Mouse (Mus musculus) layer of hippocampus, adult 11-12 months (tissue): Measurements from ENCODE around the gene Hnrnpul2.
"Not testable (repeated sequence)": the region's sequence is repeated elsewhere in the genome, so short reads cannot be mapped to it uniquely, and the experiment has no call there.

ENCODE experiments used
- DNase-seq: peaks from one replicate; pipeline ENCODE4 v3.0.0; 2022; ENCODE audit warnings: low spot score

Gene Hnrnpul2

DNA sequence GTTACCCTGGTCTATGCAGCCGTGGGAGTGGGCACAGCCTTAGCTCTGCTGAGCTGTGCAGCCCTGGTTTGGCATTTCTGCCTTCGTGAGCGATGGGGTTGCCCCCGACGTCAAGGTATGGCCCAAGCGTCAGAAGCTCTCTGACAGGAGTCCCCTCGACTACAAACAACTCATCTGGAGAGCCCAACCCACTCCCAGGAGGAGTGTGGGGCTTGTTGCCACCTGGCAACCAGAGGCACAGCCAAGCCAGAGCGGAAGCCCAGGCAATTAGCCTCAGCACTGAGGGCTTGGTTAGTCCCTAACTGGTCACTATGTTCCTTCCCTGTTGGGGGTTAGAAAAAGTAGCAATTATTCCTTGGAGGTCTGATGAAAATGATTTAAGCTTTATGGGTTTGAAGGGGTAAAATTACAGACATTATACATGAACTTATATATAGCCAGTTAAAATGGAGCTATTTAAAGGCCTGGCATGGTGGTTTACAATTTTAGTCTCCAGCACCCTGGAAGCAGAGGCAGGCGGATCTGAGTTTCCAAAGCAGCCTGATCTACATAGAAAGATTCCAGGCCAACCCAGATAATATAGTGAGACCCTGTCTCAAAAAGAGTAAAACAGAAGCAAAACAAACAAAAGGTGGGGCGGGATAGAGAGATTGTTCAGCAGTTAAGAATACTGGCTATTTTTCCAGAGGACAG lies 32.6 kb downstream of the Hnrnpul2 start:
- DNase-seq = no peak

DNA sequence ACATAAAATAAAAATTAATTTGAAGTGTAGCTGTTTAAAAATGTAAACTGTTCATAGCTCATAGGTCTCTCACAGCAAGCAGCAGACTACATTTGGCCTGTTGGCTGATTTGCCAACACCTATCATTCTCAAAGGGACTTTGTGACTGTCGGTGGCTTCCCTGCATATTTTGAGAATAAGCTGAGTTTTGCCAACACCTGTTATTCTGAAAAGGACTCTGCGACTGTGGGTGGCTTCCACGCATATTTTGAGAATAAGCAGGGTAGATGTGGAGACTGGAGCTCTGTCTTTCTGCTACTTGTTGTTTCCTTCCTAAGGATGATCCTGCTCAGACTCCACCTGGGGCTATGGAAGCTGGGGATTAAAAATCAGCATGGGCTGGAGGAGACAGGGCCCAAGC lies 33.3 kb downstream of the Hnrnpul2 start:
- no peak for DNase-seq

DNA sequence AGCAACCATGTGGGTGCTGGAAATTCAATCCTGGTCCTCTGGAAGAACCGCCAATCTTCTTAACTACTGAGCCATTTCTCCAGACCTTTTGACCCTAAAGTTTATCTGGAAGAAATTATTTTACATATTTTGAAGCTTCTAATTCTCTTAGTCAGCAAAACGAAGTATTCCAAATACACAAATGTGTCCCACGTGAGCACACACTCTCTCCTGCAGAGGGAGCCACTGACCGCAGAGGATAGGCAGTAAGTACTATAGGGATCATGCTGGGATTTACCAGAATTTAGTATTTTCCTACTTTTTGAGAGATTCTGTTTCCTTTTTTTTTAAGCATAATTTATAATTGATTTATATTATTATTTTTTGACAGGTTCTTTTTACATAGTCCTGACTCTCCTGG lies 37.9 kb downstream of the Hnrnpul2 start:
- peak; percentile 63 for DNase-seq

DNA sequence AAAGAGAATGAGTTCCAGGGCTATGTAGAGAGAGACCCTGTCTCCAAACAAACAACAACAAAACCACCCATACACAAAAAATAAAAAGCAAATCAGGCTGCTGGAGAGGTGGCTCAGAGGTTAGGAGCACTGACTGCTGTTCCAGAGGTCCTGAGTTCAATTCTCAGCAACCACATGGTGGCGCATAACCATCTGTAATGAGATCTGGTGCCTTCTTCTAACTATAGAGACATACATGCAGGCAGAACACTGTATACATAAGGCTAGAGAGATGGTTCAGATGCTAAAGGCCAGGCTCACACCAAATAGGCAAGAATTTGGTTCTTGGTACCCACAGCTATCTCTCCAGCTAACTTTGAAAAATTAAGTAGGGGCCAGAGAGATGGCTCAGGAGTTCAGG lies 39.2 kb downstream of the Hnrnpul2 start:
- no peak for DNase-seq

DNA sequence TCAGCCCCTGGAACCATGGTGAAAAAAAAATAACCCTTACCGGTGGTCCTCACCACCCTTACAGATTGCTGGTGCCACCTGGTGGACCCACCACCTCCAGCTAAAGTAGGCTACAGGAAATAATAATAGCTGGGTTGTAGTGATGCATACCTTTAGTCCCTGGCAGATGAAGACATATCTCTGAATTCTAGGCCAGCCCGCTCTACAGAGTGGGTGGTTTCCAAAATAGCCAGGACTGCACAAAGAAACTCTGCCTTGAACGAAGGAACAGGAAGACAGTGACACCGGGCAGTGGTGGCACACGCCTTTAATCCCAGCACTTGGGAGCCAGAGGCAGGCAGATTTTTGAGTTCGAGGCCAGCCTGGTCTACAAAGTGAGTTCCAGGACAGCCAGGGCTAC lies 44.5 kb downstream of the Hnrnpul2 start:
- no peak for DNase-seq

DNA sequence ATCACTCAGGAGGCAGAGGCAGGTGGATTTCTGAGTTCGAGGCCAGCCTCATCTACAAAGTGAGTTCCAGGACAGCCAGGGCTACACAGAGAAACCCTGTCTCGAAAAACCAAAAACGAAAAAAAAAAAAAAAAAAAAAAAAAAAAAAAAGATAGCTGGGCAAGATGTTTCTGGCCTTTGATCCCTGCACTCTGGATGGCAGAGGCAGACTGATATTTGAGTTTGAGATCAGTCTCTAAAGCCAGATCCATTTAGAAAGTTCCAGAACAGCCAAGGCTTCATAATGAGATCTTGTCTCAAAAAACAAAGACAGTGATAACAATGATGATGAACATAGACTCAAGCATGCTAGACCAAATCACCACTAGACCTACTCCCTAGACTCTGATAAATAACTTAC lies 50.6 kb downstream of the Hnrnpul2 start:
- not testable (repeated sequence) for DNase-seq

DNA sequence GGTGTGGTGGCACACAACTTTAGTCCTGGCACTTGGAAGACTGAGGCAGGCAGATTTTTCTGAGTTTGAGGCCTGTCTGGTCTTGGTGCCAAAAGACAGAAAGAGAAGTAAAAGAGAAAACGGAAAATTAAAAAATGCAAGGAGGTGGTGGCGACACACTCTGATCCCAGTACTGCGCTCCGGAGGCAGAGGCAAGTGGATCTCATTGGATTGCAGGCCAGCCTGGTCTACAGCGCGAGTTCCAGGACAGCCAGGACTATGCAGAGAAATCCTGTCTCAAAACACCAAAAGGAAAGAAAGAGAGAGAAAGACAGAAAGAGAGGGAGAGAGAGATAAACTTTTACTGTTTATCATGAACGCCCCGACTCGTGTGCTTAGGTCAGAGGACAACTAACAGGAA lies 51.0 kb downstream of the Hnrnpul2 start:
- DNase-seq = no peak

DNA sequence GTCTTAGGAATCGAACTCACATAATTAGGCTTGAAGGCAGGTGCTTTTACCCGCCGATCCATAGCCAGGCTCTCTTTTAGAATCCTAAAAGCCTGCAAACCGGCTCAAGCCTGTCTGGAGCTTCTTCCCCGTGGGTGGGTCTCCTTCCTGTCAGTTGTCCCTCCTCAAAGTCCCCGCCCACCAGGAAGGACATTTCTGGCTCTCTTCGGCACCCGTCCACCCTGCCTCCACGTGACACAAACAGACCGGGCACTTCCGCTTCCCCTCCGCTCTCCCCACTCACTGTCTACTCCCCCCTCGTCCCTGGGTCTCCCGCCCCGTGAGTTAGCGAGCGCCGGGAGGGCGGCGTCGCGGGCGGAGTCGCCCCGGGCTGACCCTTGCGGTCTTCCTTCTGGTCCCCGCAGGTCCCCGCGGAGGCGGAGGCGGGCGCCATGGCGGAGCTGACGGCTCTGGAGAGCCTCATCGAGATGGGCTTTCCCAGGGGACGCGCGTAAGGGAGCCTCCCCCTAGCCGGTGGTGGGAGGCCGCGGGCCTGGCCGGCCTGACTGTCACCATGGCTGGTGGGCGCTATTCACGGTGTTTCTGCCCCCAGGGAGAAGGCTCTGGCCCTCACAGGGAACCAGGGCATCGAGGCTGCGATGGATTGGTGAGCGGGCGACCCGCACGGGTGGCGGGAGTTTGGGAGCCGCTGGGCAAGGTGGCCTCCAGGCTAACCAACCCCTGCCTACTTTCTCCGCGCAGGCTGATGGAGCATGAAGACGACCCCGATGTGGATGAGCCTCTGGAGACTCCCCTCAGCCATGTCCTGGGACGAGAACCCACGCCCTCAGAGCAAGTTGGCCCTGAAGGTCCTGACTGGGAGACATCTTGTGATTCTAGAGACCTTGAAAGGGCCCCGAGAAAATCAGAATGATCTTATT lies 51.7 kb downstream of the Hnrnpul2 start, which contains the start of gene Ubxn1:
Ubxn1 (plus strand) TSS at position 230 of the 920 bp plus-strand sequence.
- DNase-seq = peak; percentile 97

DNA sequence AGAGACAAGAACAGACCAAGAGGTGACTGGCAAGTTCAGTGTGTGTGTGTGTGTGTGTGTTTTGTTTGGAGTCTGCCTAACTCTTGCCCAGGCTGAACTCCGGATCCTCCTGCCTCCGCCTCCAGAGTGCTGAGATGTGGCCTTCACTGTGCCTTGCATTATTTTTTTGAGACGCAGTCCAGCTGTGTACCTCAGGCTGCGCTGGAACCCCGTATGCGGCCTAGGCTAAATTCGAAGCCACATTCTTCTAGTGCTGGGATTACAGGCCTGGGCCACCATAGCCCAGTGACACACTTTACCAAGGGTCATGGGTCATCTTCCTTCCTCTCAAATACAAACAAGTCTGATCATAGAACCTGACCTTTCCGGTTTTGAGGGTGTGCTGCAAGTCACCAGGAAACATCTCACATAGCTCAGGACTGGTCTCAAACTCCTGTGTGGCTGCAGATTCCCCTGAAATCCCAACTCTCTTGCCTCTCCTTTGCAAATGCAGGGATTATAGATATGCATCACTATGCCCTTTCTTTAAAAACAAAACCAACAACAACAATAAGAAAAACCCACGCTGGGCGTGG lies 52.5 kb downstream of the Hnrnpul2 start:
- DNase-seq = no peak

DNA sequence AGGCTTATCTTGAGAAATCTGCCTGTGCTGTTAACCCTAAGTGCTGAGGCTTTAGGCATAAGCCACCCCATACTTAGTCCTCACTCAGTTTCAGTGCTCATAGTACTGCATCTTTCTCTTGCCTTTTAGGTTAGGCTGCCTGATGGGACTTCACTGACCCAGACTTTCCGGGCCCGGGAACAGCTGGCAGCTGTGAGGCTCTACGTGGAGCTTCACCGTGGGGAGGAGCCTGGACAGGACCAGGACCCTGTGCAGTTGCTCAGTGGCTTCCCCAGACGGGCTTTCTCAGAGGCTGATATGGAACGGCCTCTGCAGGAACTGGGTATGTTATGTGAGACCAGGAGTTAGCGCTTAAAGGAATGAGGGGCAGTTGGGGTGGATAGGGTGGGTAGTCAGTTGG lies 55.2 kb downstream of the Hnrnpul2 start:
- DNase-seq = no peak

DNA sequence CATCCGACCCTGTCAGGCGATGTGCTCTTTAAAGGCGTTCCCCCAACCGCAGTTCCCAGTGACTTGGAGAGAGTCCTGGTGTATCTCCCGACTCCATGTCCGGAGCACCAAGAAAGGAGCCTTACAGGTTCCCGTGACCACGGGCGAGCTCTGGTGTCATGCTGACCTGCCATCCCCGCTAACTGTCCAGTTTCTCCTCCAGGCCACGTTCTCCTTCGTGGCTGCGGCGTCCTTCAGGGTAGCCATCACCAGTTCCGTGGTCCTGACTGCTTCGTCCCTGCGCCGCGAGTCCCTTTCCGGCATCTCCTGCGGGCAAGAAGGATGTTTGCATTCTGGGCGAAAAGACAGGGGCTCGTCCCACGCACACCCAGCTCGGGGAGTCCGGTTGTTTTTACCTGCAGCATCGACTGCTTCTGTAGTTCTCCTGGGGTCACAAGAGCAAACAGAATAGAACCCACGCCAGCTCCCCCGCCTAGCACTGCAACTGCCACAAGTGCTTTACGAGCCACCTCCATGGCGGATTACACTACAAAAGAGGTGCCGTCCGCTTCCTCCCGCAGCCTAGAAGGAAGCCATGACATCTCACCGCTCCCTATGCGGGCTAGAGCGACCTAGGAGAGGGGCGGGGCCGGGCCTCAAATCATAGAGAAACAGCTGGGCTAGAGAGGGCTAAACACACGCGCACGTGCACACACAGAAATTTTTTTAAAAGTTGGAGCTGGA lies 60.7 kb downstream of the Hnrnpul2 start, which contains the start of gene Uqcc3:
Uqcc3 (minus strand) TSS at position 613 of the 723 bp plus-strand sequence.
- DNase-seq = peak; percentile 89

DNA sequence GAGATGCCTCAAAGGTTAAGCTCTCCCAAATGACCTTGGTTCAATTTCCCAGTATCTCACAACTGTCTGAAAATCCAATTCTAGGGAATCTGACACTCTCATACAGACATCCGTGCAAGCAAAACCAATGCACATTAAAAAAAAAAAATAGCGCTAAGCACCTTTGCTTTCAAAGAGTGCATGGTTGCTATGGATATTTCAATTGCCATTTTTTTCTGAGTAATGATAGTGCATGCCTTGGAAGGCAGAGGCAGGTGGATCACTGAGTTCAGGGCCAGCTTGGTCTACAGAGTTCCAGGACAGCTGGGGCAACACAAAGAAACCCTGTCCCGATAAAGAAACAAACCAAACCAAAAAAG lies 61.2 kb downstream of the Hnrnpul2 start:
- no peak for DNase-seq

DNA sequence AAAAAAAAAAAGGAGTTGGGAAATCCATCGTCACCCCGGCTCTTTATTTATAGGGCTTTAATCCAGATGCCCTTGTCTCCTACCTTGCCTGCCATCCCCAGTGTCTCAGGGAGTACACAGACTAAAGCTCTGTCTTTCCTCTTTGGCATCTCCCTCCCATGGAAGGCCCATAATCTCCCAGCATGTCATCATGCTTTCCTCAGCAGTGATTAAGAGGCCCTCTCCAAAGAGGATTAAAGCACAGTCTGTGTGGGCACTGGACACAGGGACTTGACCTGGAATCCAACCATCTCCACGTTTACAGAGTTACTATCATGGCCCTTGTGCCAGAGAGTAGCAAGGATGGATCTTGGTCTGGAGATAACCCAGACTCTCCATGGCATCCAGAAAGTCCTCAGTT lies 63.8 kb downstream of the Hnrnpul2 start, which contains the start of the genes Lbhd1 and Gm49403:
Lbhd1 (plus strand) TSS at position 117 of the 400 bp plus-strand sequence.
Gm49403 (plus strand) TSS at position 315 of the 400 bp plus-strand sequence.
- no peak for DNase-seq
